Mouse (Mus musculus) layer of hippocampus, adult 2 months (tissue): ENCODE measurements at regions not wholly inside any gene's neighbourhood (a gene's known extent, or its start where the extent isn't known, plus 50 kb on each side); places are given as distances from the start of the nearest gene placed in this dataset.

Experiments
- DNase-seq, 2 experiments: peaks; one replicate each; pipeline ENCODE4 v3.0.0; 2022; ENCODE audit warnings: low spot score in 2 of 2
- H3K27ac ChIP-seq: fragments of 200-600 bp; 2 replicates; pipeline ENCODE4 v1.8.1; 2022
- H3K4me3 ChIP-seq: fragments of 200-600 bp; 2 replicates; pipeline ENCODE4 v1.8.1; 2022; ENCODE audit warnings: mild to moderate bottlenecking
- CTCF ChIP-seq: fragments of 200-600 bp; conservative IDR thresholded peaks from 2 replicates; pipeline ENCODE4 v1.8.1; 2022; ENCODE audit warnings: antibody characterized with exemption, mild to moderate bottlenecking, moderate library complexity

DNA sequence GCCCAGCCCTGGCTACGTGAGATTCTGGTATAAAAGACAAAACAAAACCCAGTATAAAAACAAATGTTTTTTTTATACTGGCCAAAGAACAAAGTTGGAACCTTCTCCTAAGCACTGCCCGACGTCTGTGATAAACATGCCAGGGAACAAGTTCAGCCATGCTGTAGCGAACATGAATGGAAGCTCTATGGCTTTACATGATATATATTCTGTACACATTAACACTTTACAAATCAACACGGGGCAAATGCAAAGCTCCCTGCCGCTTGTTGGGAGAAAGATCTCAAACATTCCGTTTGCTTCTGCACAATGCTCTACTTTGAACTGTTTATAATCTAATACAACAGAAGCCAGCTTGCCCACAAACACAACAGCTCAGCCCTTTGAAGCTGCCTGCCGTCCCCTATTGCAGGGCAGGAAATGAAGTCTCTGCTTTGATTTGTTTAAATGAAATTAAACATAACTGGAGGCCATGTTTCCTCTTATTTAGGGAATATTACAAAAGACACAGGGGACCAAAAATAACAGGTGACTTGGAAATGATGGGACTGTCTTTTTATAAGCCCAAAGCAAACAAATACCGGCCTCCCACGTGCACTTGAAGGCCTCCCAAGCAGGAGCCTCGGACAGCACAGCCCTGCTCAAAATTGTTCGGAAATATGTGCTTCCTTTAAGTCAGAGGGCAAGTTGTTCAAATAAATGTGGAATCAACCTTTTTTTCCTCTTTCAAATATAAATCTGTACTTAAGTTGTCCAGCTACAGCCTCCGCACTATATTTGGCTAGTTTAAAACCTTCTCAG is 56.0 kb upstream of the Cldn5 start:
- Histone ChIP-seq H3K27ac (peak overlapping the region; percentile 73), H3K4me3 (no peak overlapping the region)
- DNase-seq: no peak
- TF ChIP-seq CTCF: no peak

DNA sequence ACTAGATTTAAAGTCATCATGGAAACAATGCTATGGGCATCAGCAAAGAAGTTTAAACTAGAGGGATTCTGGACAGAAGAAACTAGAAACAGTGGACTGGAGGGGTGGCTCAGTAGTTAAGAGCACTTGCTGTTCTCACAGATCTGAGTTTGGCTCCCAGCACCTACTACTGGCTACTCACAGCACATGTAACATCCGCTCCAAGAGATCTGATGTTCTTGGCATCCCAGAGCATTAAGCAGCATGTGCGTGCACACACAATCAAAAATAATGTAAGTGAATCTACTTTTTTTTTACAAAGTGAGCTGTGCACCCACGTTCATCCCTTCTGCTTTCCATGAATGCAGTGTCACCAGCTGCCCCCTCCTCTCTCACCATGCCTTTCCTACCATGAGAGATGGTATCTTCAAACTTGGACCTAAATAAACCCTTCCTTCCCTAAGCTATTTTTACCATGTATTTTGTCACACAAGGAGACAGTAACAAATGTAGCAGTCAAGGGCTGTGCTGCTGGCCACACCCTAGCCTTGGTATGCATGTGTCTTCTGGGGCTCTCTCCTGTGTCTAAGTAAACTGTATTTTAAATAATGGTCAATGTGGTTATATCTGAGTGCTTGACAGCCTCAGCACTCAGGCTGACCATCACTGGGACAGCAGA is 53.3 kb upstream of the Cldn5 start:
- DNase-seq: no peak
- TF ChIP-seq CTCF: no peak
- Histone ChIP-seq H3K27ac (peak overlapping the region; percentile 21; the same call in 1 of the 2 replicates), H3K4me3 (no peak overlapping the region)

DNA sequence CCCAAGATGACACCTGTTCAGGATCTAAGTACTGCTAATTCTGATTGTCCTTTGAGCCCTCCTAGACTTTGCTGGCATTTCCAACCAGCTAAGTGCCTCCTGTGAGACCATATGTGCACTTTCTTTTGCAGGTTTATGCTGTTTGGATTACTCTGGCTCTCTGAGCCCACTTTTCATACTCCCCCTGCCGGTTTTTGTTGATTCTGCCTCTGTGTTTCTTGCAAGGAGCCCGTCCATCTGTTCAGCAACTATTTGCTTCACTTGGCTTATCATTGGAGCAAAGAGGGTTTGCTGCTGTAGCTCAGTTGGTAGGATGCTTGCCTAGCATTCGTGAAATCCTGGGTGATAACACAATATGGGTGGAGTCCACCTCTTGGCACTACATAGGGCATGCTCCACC is 52.8 kb upstream of the Cldn5 start:
- H3K27ac ChIP-seq: 0 out of 2 replicates have a peak overlapping the region, but pooled peaks have one; percentile 7
- TF ChIP-seq CTCF: peak; percentile 61
- H3K4me3 ChIP-seq: no peak overlapping the region
- no peak for DNase-seq

DNA sequence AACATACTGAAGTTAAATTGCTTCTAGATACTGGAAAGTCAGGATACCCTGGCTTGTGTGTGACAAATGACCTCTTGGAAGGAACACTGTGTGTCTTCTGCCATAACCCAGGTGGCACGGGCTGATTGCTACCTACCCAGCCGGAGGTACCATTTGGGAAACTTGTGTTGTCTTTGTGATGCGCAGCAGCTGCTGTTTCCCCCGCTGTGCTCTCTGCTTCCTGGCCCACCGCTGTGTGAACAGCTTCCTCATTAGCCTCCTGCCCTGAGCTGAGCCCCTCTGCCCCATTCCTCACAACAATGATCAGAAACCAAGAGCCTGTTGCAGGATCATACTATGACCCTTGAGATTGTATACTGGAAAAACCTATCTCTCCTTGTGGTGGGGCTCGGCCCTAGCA is 51.9 kb upstream of the Cldn5 start:
- Histone ChIP-seq H3K4me3 (no peak overlapping the region), H3K27ac (no peak overlapping the region)
- TF ChIP-seq CTCF: no peak
- no peak for DNase-seq
